Mouse (Mus musculus): ENCODE data around the gene Pam. TPM values are rescaled to one million over a fixed set of nuclear protein-coding genes. Genes with fewer than 3 reads are reported as not detected.

Gene Pam
- polyA plus RNA-seq, 1 experiment from 2014 or later = 21.5 TPM

- H3K4me3 ChIP-seq (ENCODE audit: low read depth, low read length) = no peak overlapping the region
- peaks cover 4% of the 10 kb centered on the region; the same call in 1 of the 2 replicates for H3K4me1 ChIP-seq (replicated peaks; ENCODE audit: control insufficient read depth, insufficient read depth, low read length)
- no peaks in the 10 kb centered on the region for H3K9me3 ChIP-seq (ENCODE audit: control insufficient read depth, low read length)
- WGBS = 90% methylated on average over 8 of the region's 8 CpGs
- no peak for DNase-seq (ENCODE audit: low spot score)
- no peak for ATAC-seq (replicated peaks; ENCODE audit: low FRiP score)
- no peaks in the 10 kb centered on the region for H3K27me3 ChIP-seq (ENCODE audit: control insufficient read depth, insufficient read depth, low read length)
- H3K36me3 ChIP-seq (ENCODE audit: control insufficient read depth, insufficient read depth, low read length) = no peaks in the 10 kb centered on the region
- H3K4me2 ChIP-seq (ENCODE audit: low read depth, low read length, severe bottlenecking) = no peak overlapping the region
- no peak overlapping the region for H3K27ac ChIP-seq (ENCODE audit: low read depth, low read length)
- H3K9ac ChIP-seq (ENCODE audit: low read length) = no peak overlapping the region
Measured at GRCm38 (mm10) chr1:98055591-98055990, 39.9 kb downstream of the Pam start.

DNA sequence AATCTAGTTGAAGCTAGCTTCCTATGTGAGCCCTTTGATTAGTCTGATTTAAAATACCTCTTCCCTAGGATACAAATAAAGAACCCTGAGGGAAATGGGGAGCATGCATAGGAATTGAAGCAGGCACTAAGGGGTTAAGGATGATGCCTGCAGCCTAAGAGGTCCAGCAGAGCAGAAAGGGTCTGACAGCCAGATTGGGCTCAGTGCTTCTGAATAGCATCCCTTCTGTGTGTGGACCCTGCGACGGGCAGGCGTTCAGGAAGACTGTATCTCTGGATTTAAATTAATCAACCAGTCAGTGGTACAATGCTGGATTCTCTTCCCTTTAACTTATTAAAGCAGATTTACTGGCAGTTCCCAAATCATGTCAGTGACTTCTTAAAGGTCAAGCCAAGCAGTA, 41.5 kb downstream of the Pam start:
- Histone ChIP-seq H3K36me3 (ENCODE audit: control insufficient read depth, insufficient read depth, low read length) (no peaks in the 10 kb centered on the region), H3K9me3 (ENCODE audit: control insufficient read depth, low read length) (no peaks in the 10 kb centered on the region), H3K4me3 (ENCODE audit: low read depth, low read length) (no peak overlapping the region), H3K4me1 (replicated peaks; ENCODE audit: control insufficient read depth, insufficient read depth, low read length) (peaks cover 4% of the 10 kb centered on the region; the same call in 1 of the 2 replicates), H3K27ac (ENCODE audit: low read depth, low read length) (no peak overlapping the region), H3K27me3 (ENCODE audit: control insufficient read depth, insufficient read depth, low read length) (no peaks in the 10 kb centered on the region), H3K9ac (ENCODE audit: low read length) (no peak overlapping the region), H3K4me2 (ENCODE audit: low read depth, low read length, severe bottlenecking) (no peak overlapping the region)
- no peak for DNase-seq (ENCODE audit: low spot score)
- WGBS = 5% methylated on average over 3 of the region's 3 CpGs
- ATAC-seq (replicated peaks; ENCODE audit: low FRiP score) = peak; percentile 79

- H3K4me1 ChIP-seq (replicated peaks; ENCODE audit: control insufficient read depth, insufficient read depth, low read length) = peaks cover 4% of the 10 kb centered on the region; the same call in 1 of the 2 replicates
- peak; percentile 51; the same call in 1 of the 2 replicates for ATAC-seq (replicated peaks; ENCODE audit: low FRiP score)
Measured at GRCm38 (mm10) chr1:98053447-98053846, 42.0 kb downstream of the Pam start.

DNA sequence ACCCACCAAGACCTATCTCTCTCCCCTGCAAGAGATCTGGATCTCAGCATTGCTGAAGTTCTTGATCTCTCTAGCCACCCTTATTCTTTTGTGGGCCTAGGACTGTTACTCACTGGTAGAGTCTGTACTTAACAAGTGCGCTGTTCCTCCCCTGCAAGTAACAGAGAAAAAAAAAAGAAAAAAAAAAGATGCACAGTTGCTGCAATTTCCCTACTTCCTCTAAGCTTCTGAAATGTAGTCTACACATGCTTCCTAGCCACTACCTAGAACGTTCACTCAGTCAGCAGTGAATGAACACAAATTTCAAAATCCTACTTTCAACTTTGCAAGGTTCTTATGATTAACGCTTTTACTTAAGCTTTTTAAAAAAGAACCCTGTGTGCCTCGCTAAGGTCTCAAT, 42.7 kb downstream of the Pam start:
- ATAC-seq (replicated peaks; ENCODE audit: low FRiP score) = no peak
- no peaks in the 10 kb centered on the region for H3K36me3 ChIP-seq (ENCODE audit: control insufficient read depth, insufficient read depth, low read length)
- no peak overlapping the region for H3K4me2 ChIP-seq (ENCODE audit: low read depth, low read length, severe bottlenecking)
- 86% methylated on average over 4 of the region's 4 CpGs for whole genome bisulfite sequencing
- H3K27me3 ChIP-seq (ENCODE audit: control insufficient read depth, insufficient read depth, low read length) = no peaks in the 10 kb centered on the region
- H3K4me1 ChIP-seq (replicated peaks; ENCODE audit: control insufficient read depth, insufficient read depth, low read length) = peaks cover 7% of the 10 kb centered on the region; the same call in 1 of the 2 replicates
- H3K9me3 ChIP-seq (ENCODE audit: control insufficient read depth, low read length) = no peaks in the 10 kb centered on the region
- no peak overlapping the region for H3K4me3 ChIP-seq (ENCODE audit: low read depth, low read length)
- no peak for DNase-seq (ENCODE audit: low spot score)
- no peak overlapping the region for H3K9ac ChIP-seq (ENCODE audit: low read length)
- H3K27ac ChIP-seq (ENCODE audit: low read depth, low read length) = no peak overlapping the region

More at GRCm38 (mm10) chr1:98053447-98053846, 42.0 kb downstream of the Pam start:
- DNase-seq (ENCODE audit: low spot score) = no peak
- Histone ChIP-seq H3K4me3 (ENCODE audit: low read depth, low read length) (no peak overlapping the region), H3K4me2 (ENCODE audit: low read depth, low read length, severe bottlenecking) (no peak overlapping the region), H3K9ac (ENCODE audit: low read length) (no peak overlapping the region), H3K9me3 (ENCODE audit: control insufficient read depth, low read length) (no peaks in the 10 kb centered on the region), H3K27ac (ENCODE audit: low read depth, low read length) (no peak overlapping the region), H3K27me3 (ENCODE audit: control insufficient read depth, insufficient read depth, low read length) (no peaks in the 10 kb centered on the region), H3K36me3 (ENCODE audit: control insufficient read depth, insufficient read depth, low read length) (no peaks in the 10 kb centered on the region)
- WGBS = 56% methylated on average over 2 of the region's 2 CpGs

- WGBS = 57% methylated on average over 3 of the region's 3 CpGs
- H3K4me3 ChIP-seq (ENCODE audit: low read depth, low read length) = no peak overlapping the region
- no peak overlapping the region for H3K27ac ChIP-seq (ENCODE audit: low read depth, low read length)
- DNase-seq (ENCODE audit: low spot score) (no peak), ATAC-seq (replicated peaks; ENCODE audit: low FRiP score) (no peak)
- no peaks in the 10 kb centered on the region for H3K9me3 ChIP-seq (ENCODE audit: control insufficient read depth, low read length)
- H3K4me2 ChIP-seq (ENCODE audit: low read depth, low read length, severe bottlenecking) = no peak overlapping the region
- H3K4me1 ChIP-seq (replicated peaks; ENCODE audit: control insufficient read depth, insufficient read depth, low read length) = peaks cover 5% of the 10 kb centered on the region; the same call in 1 of the 2 replicates
- no peaks in the 10 kb centered on the region for H3K36me3 ChIP-seq (ENCODE audit: control insufficient read depth, insufficient read depth, low read length)
- H3K9ac ChIP-seq (ENCODE audit: low read length) = no peak overlapping the region
- no peaks in the 10 kb centered on the region for H3K27me3 ChIP-seq (ENCODE audit: control insufficient read depth, insufficient read depth, low read length)
Measured at GRCm38 (mm10) chr1:98051039-98051438, 44.4 kb downstream of the Pam start.

DNA sequence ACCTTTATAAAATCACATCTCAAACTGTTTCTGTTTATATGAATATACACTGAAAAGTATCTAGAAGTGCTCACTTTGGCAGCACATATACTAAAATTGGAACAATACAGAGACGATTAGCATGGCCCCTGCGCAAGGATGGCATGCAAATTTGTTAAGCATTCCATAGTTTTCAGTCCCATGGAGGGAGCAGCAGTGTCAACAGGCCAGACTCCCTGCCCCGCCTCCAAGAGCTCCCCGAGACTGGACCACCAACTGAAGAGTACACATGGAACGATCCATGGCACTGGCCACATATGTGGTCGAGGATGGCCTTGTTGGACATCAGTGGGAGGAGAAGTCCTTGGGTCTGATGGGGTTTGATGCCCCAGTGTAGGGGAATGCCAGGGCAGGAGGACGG, 45.7 kb downstream of the Pam start:
- WGBS = 80% methylated on average over 7 of the region's 7 CpGs

DNA sequence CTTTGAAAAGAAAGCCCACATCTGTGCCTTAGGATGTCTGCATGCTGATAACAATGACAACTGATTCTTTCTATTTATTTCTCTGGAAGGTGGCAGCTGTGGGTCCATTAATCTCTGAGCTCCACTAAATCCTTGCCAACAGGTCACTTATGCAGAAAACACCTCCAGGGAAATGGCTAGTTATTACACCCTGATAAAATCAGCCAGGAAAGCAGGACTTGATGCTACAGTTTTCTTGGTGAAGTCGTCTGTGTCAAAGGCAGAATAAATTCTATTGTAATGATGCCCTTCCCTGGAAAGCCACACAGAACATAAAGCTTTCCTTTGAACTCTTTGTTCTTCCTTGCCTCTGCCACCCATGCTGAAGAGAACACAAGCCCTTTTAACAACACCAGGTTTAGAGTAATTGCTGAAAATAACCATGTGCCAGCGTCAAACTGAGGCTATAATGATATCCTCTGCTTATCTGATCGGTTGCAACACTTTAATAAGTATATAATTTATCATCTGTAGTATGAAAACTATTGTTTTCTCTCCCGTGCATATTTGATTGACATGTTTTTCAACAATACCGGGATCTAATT, 47.1 kb downstream of the Pam start:
- Histone ChIP-seq H3K9me3 (ENCODE audit: control insufficient read depth, low read length) (no peaks in the 10 kb centered on the region), H3K4me1 (replicated peaks; ENCODE audit: control insufficient read depth, insufficient read depth, low read length) (peaks cover 3% of the 10 kb centered on the region; the same call in 1 of the 2 replicates), H3K36me3 (ENCODE audit: control insufficient read depth, insufficient read depth, low read length) (no peaks in the 10 kb centered on the region), H3K4me2 (ENCODE audit: low read depth, low read length, severe bottlenecking) (no peak overlapping the region), H3K9ac (ENCODE audit: low read length) (no peak overlapping the region), H3K4me3 (ENCODE audit: low read depth, low read length) (no peak overlapping the region), H3K27me3 (ENCODE audit: control insufficient read depth, insufficient read depth, low read length) (no peaks in the 10 kb centered on the region), H3K27ac (ENCODE audit: low read depth, low read length) (no peak overlapping the region)
- WGBS = 16% methylated on average over 5 of the region's 5 CpGs
- ATAC-seq (replicated peaks; ENCODE audit: low FRiP score) (peak; percentile 37), DNase-seq (ENCODE audit: low spot score) (no peak)

More for the DNA sequence above, 45.7 kb downstream of the Pam start:
- no peak for DNase-seq (ENCODE audit: low spot score)
- Histone ChIP-seq H3K36me3 (ENCODE audit: control insufficient read depth, insufficient read depth, low read length) (no peaks in the 10 kb centered on the region), H3K4me3 (ENCODE audit: low read depth, low read length) (no peak overlapping the region), H3K4me2 (ENCODE audit: low read depth, low read length, severe bottlenecking) (no peak overlapping the region), H3K27ac (ENCODE audit: low read depth, low read length) (no peak overlapping the region), H3K27me3 (ENCODE audit: control insufficient read depth, insufficient read depth, low read length) (no peaks in the 10 kb centered on the region), H3K9me3 (ENCODE audit: control insufficient read depth, low read length) (no peaks in the 10 kb centered on the region), H3K9ac (ENCODE audit: low read length) (no peak overlapping the region), H3K4me1 (replicated peaks; ENCODE audit: control insufficient read depth, insufficient read depth, low read length) (peaks cover 5% of the 10 kb centered on the region; the same call in 1 of the 2 replicates)
- no peak for ATAC-seq (replicated peaks; ENCODE audit: low FRiP score)

DNA sequence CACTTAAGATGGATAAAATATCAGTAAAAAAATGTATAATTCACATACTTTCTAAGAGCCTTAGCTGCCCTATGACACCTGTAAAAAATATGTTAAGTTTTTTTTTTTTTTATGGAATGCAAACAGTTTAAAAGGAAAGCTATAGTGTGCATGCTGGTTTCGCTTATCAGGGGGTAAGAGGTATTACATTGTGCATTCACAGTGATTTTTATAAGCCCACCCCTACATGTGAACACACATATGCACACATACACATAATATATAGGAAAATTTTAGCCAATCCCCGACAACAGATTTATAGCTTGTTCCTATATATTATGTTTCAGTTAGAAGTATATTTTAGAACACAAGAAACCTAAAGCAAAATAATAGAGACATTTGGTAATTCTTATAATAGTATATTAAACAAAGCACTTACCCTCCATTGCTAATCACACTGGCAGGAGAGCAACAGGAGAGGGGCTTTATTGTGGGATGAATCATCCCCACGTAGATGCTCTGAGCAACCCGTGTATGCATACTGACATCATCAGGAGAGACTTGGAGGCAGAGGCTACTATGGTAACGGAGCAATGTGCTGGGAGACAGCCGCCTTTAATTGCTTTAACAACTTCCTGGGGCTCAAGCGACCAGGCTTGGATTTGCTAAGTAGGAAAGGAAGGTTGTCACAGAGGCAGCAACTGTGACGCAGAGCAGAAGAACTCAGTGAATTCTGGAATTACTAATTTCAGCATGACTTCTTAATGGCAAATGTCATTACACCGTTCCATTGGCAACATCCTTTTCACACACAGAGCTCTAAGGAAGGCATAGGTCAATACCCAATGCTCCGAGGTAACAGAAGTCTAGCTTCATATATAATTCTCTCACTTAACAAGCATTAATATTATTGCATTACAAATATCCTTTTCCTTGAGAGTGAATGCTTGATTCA, 47.9 kb downstream of the Pam start:
- H3K27ac ChIP-seq (ENCODE audit: low read depth, low read length) = no peak overlapping the region
- no peaks in the 10 kb centered on the region for H3K36me3 ChIP-seq (ENCODE audit: control insufficient read depth, insufficient read depth, low read length)
- 22% methylated on average over 10 of the region's 10 CpGs for WGBS
- peak; percentile 68 for DNase-seq (ENCODE audit: low spot score)
- H3K27me3 ChIP-seq (ENCODE audit: control insufficient read depth, insufficient read depth, low read length) = no peaks in the 10 kb centered on the region
- H3K4me3 ChIP-seq (ENCODE audit: low read depth, low read length) = no peak overlapping the region
- no peak overlapping the region for H3K9ac ChIP-seq (ENCODE audit: low read length)
- peaks cover 3% of the 10 kb centered on the region; the same call in 1 of the 2 replicates for H3K4me1 ChIP-seq (replicated peaks; ENCODE audit: control insufficient read depth, insufficient read depth, low read length)
- no peak overlapping the region for H3K4me2 ChIP-seq (ENCODE audit: low read depth, low read length, severe bottlenecking)
- no peaks in the 10 kb centered on the region for H3K9me3 ChIP-seq (ENCODE audit: control insufficient read depth, low read length)
- peak; percentile 91 for ATAC-seq (replicated peaks; ENCODE audit: low FRiP score)

Data from forebrain, embryonic 11.5 days (tissue).